Mouse (Mus musculus) urinary bladder, postnatal 14 days (tissue): Measurements from ENCODE around the gene Insl6.

Experiments used
- DNase-seq: peaks from one replicate; pipeline ENCODE4 v3.0.0; 2021; ENCODE audit warnings: low spot score

Insl6 gene

GRCm38 (mm10) chr19:29354895-29355877 lies 30.0 kb upstream of the Insl6 start:
- DNase-seq = peak; percentile 91

- DNase-seq = no peak
Measured at GRCm38 (mm10) chr19:29350991-29351390, 25.8 kb upstream of the Insl6 start.

GRCm38 (mm10) chr19:29345636-29346035 lies 20.5 kb upstream of the Insl6 start:
- DNase-seq = no peak

- no peak for DNase-seq
Measured at GRCm38 (mm10) chr19:29344868-29345267, 19.7 kb upstream of the Insl6 start.

GRCm38 (mm10) chr19:29342281-29342680 lies 17.1 kb upstream of the Insl6 start:
- DNase-seq = no peak

GRCm38 (mm10) chr19:29341029-29341428 lies 15.9 kb upstream of the Insl6 start:
- DNase-seq = no peak

GRCm38 (mm10) chr19:29336624-29337023 lies 11.5 kb upstream of the Insl6 start:
- no peak for DNase-seq

- DNase-seq = peak; percentile 18
Measured at GRCm38 (mm10) chr19:29334068-29334745, 9.1 kb upstream of the Insl6 start, which contains the start of gene Rln1. TSS of gene Rln1 (minus strand) at chr19:29334670.

- DNase-seq = no peak
Measured at GRCm38 (mm10) chr19:29326822-29327552, 1.8 kb upstream of the Insl6 start.

- DNase-seq = no peak
Measured at GRCm38 (mm10) chr19:29326396-29326795, 1.2 kb upstream of the Insl6 start.

GRCm38 (mm10) chr19:29325852-29326180 lies 660 bp upstream of the Insl6 start:
- no peak for DNase-seq

GRCm38 (mm10) chr19:29323416-29324049 lies 1.6 kb downstream of the Insl6 start:
- no peak for DNase-seq

- no peak for DNase-seq
Measured at GRCm38 (mm10) chr19:29312661-29313060, 12.5 kb downstream of the Insl6 start.

- DNase-seq = no peak
Measured at GRCm38 (mm10) chr19:29311791-29312190, 13.4 kb downstream of the Insl6 start.

- DNase-seq = no peak
Measured at GRCm38 (mm10) chr19:29308832-29309231, 16.3 kb downstream of the Insl6 start.

- no peak for DNase-seq
Measured at GRCm38 (mm10) chr19:29302119-29302518, 23.0 kb downstream of the Insl6 start.

- DNase-seq = peak; percentile 65
Measured at GRCm38 (mm10) chr19:29300919-29301318, 24.2 kb downstream of the Insl6 start.

- no peak for DNase-seq
Measured at GRCm38 (mm10) chr19:29297366-29297765, 27.8 kb downstream of the Insl6 start.

GRCm38 (mm10) chr19:29296166-29296565 lies 29.0 kb downstream of the Insl6 start:
- DNase-seq = no peak

- DNase-seq = no peak
Measured at GRCm38 (mm10) chr19:29294756-29295155, 30.4 kb downstream of the Insl6 start.

GRCm38 (mm10) chr19:29292546-29292945 lies 32.6 kb downstream of the Insl6 start:
- DNase-seq = no peak

- no peak for DNase-seq
Measured at GRCm38 (mm10) chr19:29291532-29291931, 33.6 kb downstream of the Insl6 start.
